Mouse (Mus musculus): ENCODE data around the gene Tnp2.

DNA sequence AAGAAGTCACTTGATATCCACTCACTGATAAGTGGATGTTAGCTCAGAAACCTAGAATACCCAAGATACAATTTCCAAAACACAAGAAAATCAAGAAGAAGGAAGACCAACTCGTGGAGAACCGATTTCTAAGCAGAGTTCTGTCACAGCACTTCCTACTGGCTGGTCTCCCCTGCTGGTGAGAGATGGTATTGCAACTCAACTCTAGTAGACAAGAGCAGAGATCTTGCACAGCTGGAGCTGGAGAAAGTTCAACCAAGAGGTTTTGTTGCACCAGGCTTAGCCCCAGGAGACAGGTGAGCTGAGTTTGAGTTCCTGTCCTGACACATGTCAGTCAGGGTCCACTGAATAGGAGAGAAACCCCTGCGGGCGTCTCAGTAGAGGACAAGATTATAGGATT is 21.3 kb downstream of the Tnp2 start:
- TF ChIP-seq EP300 (IDR thresholded peaks at IDR 0.05; ENCODE audit: low read depth) (no peak), CTCF (IDR thresholded peaks at IDR 0.05; ENCODE audit: low read depth) (peak; percentile 95)
